Mouse (Mus musculus): ENCODE measurements around the gene Cubn. TPM values are rescaled to one million over a fixed set of nuclear protein-coding genes. Genes with fewer than 3 reads are reported as not detected.

The Cubn gene
- total RNA-seq, 2 experiments from 2014 or later: not detected

- no peak for ATAC-seq (replicated peaks; ENCODE audit: low FRiP score, poor library complexity, severe bottlenecking)
These were observed 78.0 kb downstream of the Cubn start for GRCm38 (mm10) chr2:13413520-13414178.

GRCm38 (mm10) chr2:13410660-13411059, 81.0 kb downstream of the Cubn start:
- no peak for ATAC-seq (replicated peaks; ENCODE audit: low FRiP score, poor library complexity, severe bottlenecking)

GRCm38 (mm10) chr2:13409767-13410519, 81.7 kb downstream of the Cubn start:
- ATAC-seq (replicated peaks; ENCODE audit: low FRiP score, poor library complexity, severe bottlenecking): no peak

- ATAC-seq (replicated peaks; ENCODE audit: low FRiP score, poor library complexity, severe bottlenecking): no peak
These were observed 83.3 kb downstream of the Cubn start for GRCm38 (mm10) chr2:13408333-13408732.

- ATAC-seq (replicated peaks; ENCODE audit: low FRiP score, poor library complexity, severe bottlenecking): no peak
These were observed 83.9 kb downstream of the Cubn start for GRCm38 (mm10) chr2:13407698-13408097.

- no peak for ATAC-seq (replicated peaks; ENCODE audit: low FRiP score, poor library complexity, severe bottlenecking)
These were observed 84.3 kb downstream of the Cubn start for GRCm38 (mm10) chr2:13407272-13407671.

GRCm38 (mm10) chr2:13404986-13405678, 86.5 kb downstream of the Cubn start:
- no peak for ATAC-seq (replicated peaks; ENCODE audit: low FRiP score, poor library complexity, severe bottlenecking)

GRCm38 (mm10) chr2:13400831-13401230, 90.8 kb downstream of the Cubn start:
- no peak for ATAC-seq (replicated peaks; ENCODE audit: low FRiP score, poor library complexity, severe bottlenecking)

- ATAC-seq (replicated peaks; ENCODE audit: low FRiP score, poor library complexity, severe bottlenecking): no peak
These were observed 92.0 kb downstream of the Cubn start for GRCm38 (mm10) chr2:13399480-13400072.

- no peak for ATAC-seq (replicated peaks; ENCODE audit: low FRiP score, poor library complexity, severe bottlenecking)
These were observed 92.7 kb downstream of the Cubn start for GRCm38 (mm10) chr2:13398955-13399354.

- ATAC-seq (replicated peaks; ENCODE audit: low FRiP score, poor library complexity, severe bottlenecking): no peak
These were observed 93.1 kb downstream of the Cubn start for GRCm38 (mm10) chr2:13398551-13398950.

- ATAC-seq (replicated peaks; ENCODE audit: low FRiP score, poor library complexity, severe bottlenecking): no peak
These were observed 95.5 kb downstream of the Cubn start for GRCm38 (mm10) chr2:13396124-13396540.

GRCm38 (mm10) chr2:13391018-13391417, 100.6 kb downstream of the Cubn start:
- no peak for ATAC-seq (replicated peaks; ENCODE audit: low FRiP score, poor library complexity, severe bottlenecking)

- no peak for ATAC-seq (replicated peaks; ENCODE audit: low FRiP score, poor library complexity, severe bottlenecking)
These were observed 105.0 kb downstream of the Cubn start for GRCm38 (mm10) chr2:13386631-13387030.

GRCm38 (mm10) chr2:13385542-13386345, 105.9 kb downstream of the Cubn start:
- ATAC-seq (replicated peaks; ENCODE audit: low FRiP score, poor library complexity, severe bottlenecking): no peak

GRCm38 (mm10) chr2:13384775-13385541, 106.7 kb downstream of the Cubn start:
- 0 out of 2 replicates have a peak, but pooled peaks have one; percentile 31 for ATAC-seq (replicated peaks; ENCODE audit: low FRiP score, poor library complexity, severe bottlenecking)

- no peak for ATAC-seq (replicated peaks; ENCODE audit: low FRiP score, poor library complexity, severe bottlenecking)
These were observed 115.4 kb downstream of the Cubn start for GRCm38 (mm10) chr2:13376166-13376565.

- no peak for ATAC-seq (replicated peaks; ENCODE audit: low FRiP score, poor library complexity, severe bottlenecking)
These were observed 118.3 kb downstream of the Cubn start for GRCm38 (mm10) chr2:13373291-13373690.

- ATAC-seq (replicated peaks; ENCODE audit: low FRiP score, poor library complexity, severe bottlenecking): no peak
These were observed 118.8 kb downstream of the Cubn start for GRCm38 (mm10) chr2:13372825-13373224.
